Mouse (Mus musculus) limb, embryonic 14.5 days (tissue): ENCODE data around the gene Dhh. TPM values are rescaled to one million over a fixed set of nuclear protein-coding genes. Genes with fewer than 3 reads are reported as not detected.

Experiments used
- ATAC-seq: fragments of 200-750 bp; cut with Nextera tagmentation; 2 replicates; pipeline ENCODE4 v1.8.0; 2017; ENCODE audit warnings: low read depth, moderate number of reproducible peaks, moderate TSS enrichment; ENCODE audit not compliant: low FRiP score
- DNase-seq: peaks from one replicate; pipeline ENCODE4 v3.0.0-alpha.2; 2015; ENCODE audit warnings: low spot score
- H3K27ac ChIP-seq: fragments of 300-500 bp; sonication (generic); replicated peaks from 2 replicates; pipeline ENCODE4 v1.5.1; 2014; ENCODE audit warnings: low read depth, mild to moderate bottlenecking, low read length, moderate library complexity, mixed read lengths
- H3K27me3 ChIP-seq: fragments of 300-500 bp; sonication (generic); 2 replicates; pipeline ENCODE4 v1.6.1; 2014; ENCODE audit warnings: low read length, mixed read lengths; ENCODE audit not compliant: control insufficient read depth, insufficient read depth
- H3K36me3 ChIP-seq: fragments of 300-500 bp; sonication (generic); 2 replicates; pipeline ENCODE4 v1.6.1; 2014; ENCODE audit warnings: mild to moderate bottlenecking, low read length, moderate library complexity, mixed read lengths; ENCODE audit not compliant: control insufficient read depth, insufficient read depth
- H3K4me1 ChIP-seq: fragments of 300-500 bp; sonication (generic); 2 replicates; pipeline ENCODE4 v1.6.1; 2014; ENCODE audit warnings: antibody characterized with exemption, low read length, mixed read lengths; ENCODE audit not compliant: control insufficient read depth, insufficient read depth
- H3K4me2 ChIP-seq: fragments of 300-500 bp; sonication (generic); replicated peaks from 2 replicates; pipeline ENCODE4 v1.6.1; 2014; ENCODE audit warnings: low read depth, mild to moderate bottlenecking, low read length, moderate library complexity; ENCODE audit not compliant: severe bottlenecking
- H3K4me3 ChIP-seq: fragments of 300-500 bp; sonication (generic); replicated peaks from 2 replicates; pipeline ENCODE4 v1.5.1; 2014; ENCODE audit warnings: low read length
- H3K9ac ChIP-seq: fragments of 300-500 bp; sonication (generic); 2 replicates; pipeline ENCODE4 v1.6.1; 2014; ENCODE audit warnings: mild to moderate bottlenecking, low read depth, low read length, moderate library complexity; ENCODE audit not compliant: severe bottlenecking
- H3K9me3 ChIP-seq: fragments of 300-500 bp; sonication (generic); 2 replicates; pipeline ENCODE4 v1.6.1; 2016; ENCODE audit warnings: low read length; ENCODE audit not compliant: control insufficient read depth
- POLR2A ChIP-seq: fragments of 200-500 bp; IDR thresholded peaks from 2 replicates; pipeline ENCODE4 v1.8.0; 2012; ENCODE audit warnings: inconsistent platforms, mild to moderate bottlenecking, moderate library complexity, borderline replicate concordance; ENCODE audit not compliant: insufficient read depth, insufficient read length; ENCODE audit errors: extremely low read depth
- WGBS: fragments of 180-500 bp; shearing (Covaris S2); extraction: QIAGEN DNeasy Blood & Tissue Kit; methylation state at CpG from one replicate; pipeline ENCODE4 v1.1.7; 2014; 5-methylcytosine and 5-hydroxymethylcytosine counted together
- polyA plus RNA-seq, 2 experiments: library from polyadenylated mRNA; depleted of rRNA in 1 of 2; stranded (reverse) in 1 of 2; unstranded in 1 of 2; fragments of >200 nt; fragmentation: Nextera tagmentation in 1 of 2; extraction: Ambion mirVana in 1 of 2; gene quantifications; 2 replicates each; pipeline versions ENCODE4 v1.2.1 to v1.2.3; 2012 to 2014

The Dhh gene
- polyA plus RNA-seq, 2 experiments: 1.1 to 2.0 TPM

GRCm38 (mm10) chr15:98883661-98884060 is 14.7 kb downstream of the Dhh start:
- Histone ChIP-seq H3K4me3 (no peak overlapping the region), H3K9me3 (no peaks in the 10 kb centered on the region), H3K9ac (no peak overlapping the region), H3K36me3 (no peaks in the 10 kb centered on the region), H3K27me3 (no peaks in the 10 kb centered on the region), H3K27ac (no peak overlapping the region), H3K4me2 (no peak overlapping the region), H3K4me1 (peaks cover 12% of the 10 kb centered on the region)
- ATAC-seq: no peak
- TF ChIP-seq POLR2A: no peak
- no peak for DNase-seq

- TF ChIP-seq POLR2A: no peak
- Histone ChIP-seq H3K4me2 (peak overlapping the region; percentile 76), H3K4me1 (peaks cover 12% of the 10 kb centered on the region), H3K36me3 (no peaks in the 10 kb centered on the region; the same call in 1 of the 2 replicates), H3K4me3 (peak overlapping the region; percentile 72), H3K27ac (no peak overlapping the region), H3K27me3 (no peaks in the 10 kb centered on the region), H3K9ac (no peak overlapping the region), H3K9me3 (no peaks in the 10 kb centered on the region)
- ATAC-seq (no peak), DNase-seq (no peak)
- WGBS: 8% methylated on average over 5 of the region's 5 CpGs
Measured at GRCm38 (mm10) chr15:98881656-98882008, 16.7 kb downstream of the Dhh start.

- no peaks in the 10 kb centered on the region; the same call in 1 of the 2 replicates for H3K36me3 ChIP-seq
- no peaks in the 10 kb centered on the region for H3K27me3 ChIP-seq
- peak; percentile 97 for DNase-seq
- H3K4me3 ChIP-seq: peak overlapping the region; percentile 72
- under 1% methylated on average over 46 of the region's 48 CpGs for WGBS
- peak overlapping the region; percentile 61 for H3K9ac ChIP-seq
- ATAC-seq: peak; percentile 97
- H3K4me2 ChIP-seq: peak overlapping the region; percentile 76
- peaks cover 12% of the 10 kb centered on the region for H3K4me1 ChIP-seq
- H3K9me3 ChIP-seq: no peaks in the 10 kb centered on the region
- H3K27ac ChIP-seq: peak overlapping the region; percentile 53
- TF ChIP-seq POLR2A: 0 out of 2 replicates have a peak, but pooled peaks have one; percentile 24
Measured at GRCm38 (mm10) chr15:98880978-98881655, 17.2 kb downstream of the Dhh start.

- WGBS: 22% methylated on average over 3 of the region's 3 CpGs
- no peak overlapping the region for H3K4me3 ChIP-seq
- no peak for TF ChIP-seq POLR2A
- H3K4me1 ChIP-seq: peaks cover 12% of the 10 kb centered on the region
- DNase-seq (peak; percentile 85), ATAC-seq (no peak)
- H3K27me3 ChIP-seq: no peaks in the 10 kb centered on the region
- H3K36me3 ChIP-seq: no peaks in the 10 kb centered on the region; the same call in 1 of the 2 replicates
- no peak overlapping the region for H3K27ac ChIP-seq
- H3K9me3 ChIP-seq: no peaks in the 10 kb centered on the region
- no peak overlapping the region for H3K4me2 ChIP-seq
- no peak overlapping the region for H3K9ac ChIP-seq
Measured at GRCm38 (mm10) chr15:98877331-98877730, 21.0 kb downstream of the Dhh start.

- no peaks in the 10 kb centered on the region for H3K27me3 ChIP-seq
- H3K4me3 ChIP-seq: peak overlapping the region; percentile 64
- no peaks in the 10 kb centered on the region for H3K9me3 ChIP-seq
- peaks cover 25% of the 10 kb centered on the region for H3K4me1 ChIP-seq
- DNase-seq (peak; percentile 97), ATAC-seq (peak; percentile 85)
- under 1% methylated on average over 45 of the region's 51 CpGs for WGBS
- H3K9ac ChIP-seq: peak overlapping the region; percentile 95
- peak; percentile 55; the same call in 1 of the 2 replicates for TF ChIP-seq POLR2A
- H3K27ac ChIP-seq: peak overlapping the region; percentile 99
- H3K36me3 ChIP-seq: no peaks in the 10 kb centered on the region
- H3K4me2 ChIP-seq: peak overlapping the region; percentile 97
Measured at GRCm38 (mm10) chr15:98871916-98872888, 26.1 kb downstream of the Dhh start.
